ENCODE assay signal across 9 mouse cellular contexts in genomic region chr19:29862808-29863207, GRCm38 (mm10). TPM values are rescaled to one million over a fixed set of nuclear protein-coding genes. Genes with fewer than 3 reads are reported as not detected.
DNase-seq lines count a peak whose midpoint lies in the region; ATAC-seq lines count a peak whose summit lies in the region.
"Had no signal": no experiment of that assay in that cellular context is flagged by ENCODE, and none has a peak within 500 bp of the region (broad histone marks: within the 10 kb centered on the region; RNA-seq: fewer than 3 reads in every experiment).

No protein-coding gene starts in this region.

- H3K4me1 ChIP-seq in heart, embryonic 12.5 days (replicated peaks) = no peaks in the 10 kb centered on the region
- H3K4me1 ChIP-seq in embryonic facial prominence, embryonic 14.5 days (ENCODE audit: control insufficient read depth, insufficient read depth, low read length) = no peaks in the 10 kb centered on the region
- no peaks in the 10 kb centered on the region for H3K4me1 ChIP-seq in midbrain, embryonic 13.5 days (replicated peaks)

- no peak overlapping the region for H3K9ac ChIP-seq in heart, embryonic 12.5 days
- H3K9ac ChIP-seq in embryonic facial prominence, embryonic 14.5 days (ENCODE audit: low read depth, low read length) = no peak overlapping the region
- H3K9ac ChIP-seq in midbrain, embryonic 13.5 days (replicated peaks) = no peak overlapping the region

- no peak overlapping the region for H3K4me3 ChIP-seq in heart, embryonic 12.5 days
- H3K4me3 ChIP-seq in embryonic facial prominence, embryonic 14.5 days (ENCODE audit: low read depth, low read length) = no peak overlapping the region
- H3K4me3 ChIP-seq in midbrain, embryonic 13.5 days (replicated peaks) = no peak overlapping the region

- no peak for ATAC-seq in heart, embryonic 12.5 days (ENCODE audit: insufficient number of reproducible peaks, low FRiP score)
- ATAC-seq in embryonic facial prominence, embryonic 14.5 days (ENCODE audit: low read depth) = no peak
- ATAC-seq in megakaryocyte, adult 5-6 weeks (ENCODE audit: poor library complexity, severe bottlenecking) = no peak
- ATAC-seq in midbrain, embryonic 13.5 days = no peak

- DNase-seq in heart, adult 18-20 months = peak; percentile 37 to 48
- peak; percentile 24 for DNase-seq in 3134 (ENCODE audit: extremely low read depth, insufficient read length, low spot score)
- peak; percentile 81 for DNase-seq in embryonic facial prominence, embryonic 14.5 days (ENCODE audit: low spot score)
- peak; percentile 49 for DNase-seq in kidney, postnatal 14 days
- DNase-seq in layer of hippocampus, adult 9-10 months (ENCODE audit: low spot score) = no peak
- DNase-seq: cerebellum, adult 11 months had no signal

- no peak overlapping the region for H3K4me2 ChIP-seq in heart, embryonic 12.5 days
- H3K4me2 ChIP-seq in embryonic facial prominence, embryonic 14.5 days (ENCODE audit: low read depth, low read length) = no peak overlapping the region
- H3K4me2 ChIP-seq in midbrain, embryonic 13.5 days (replicated peaks) = no peak overlapping the region

- no peaks in the 10 kb centered on the region for H3K36me3 ChIP-seq in heart, embryonic 12.5 days
- H3K36me3 ChIP-seq in embryonic facial prominence, embryonic 14.5 days (ENCODE audit: control insufficient read depth, insufficient read depth, low read length) = no peaks in the 10 kb centered on the region
- no peaks in the 10 kb centered on the region for H3K36me3 ChIP-seq in midbrain, embryonic 13.5 days

- H3K27me3 ChIP-seq in heart, embryonic 12.5 days (replicated peaks) = no peaks in the 10 kb centered on the region
- no peaks in the 10 kb centered on the region for H3K27me3 ChIP-seq in embryonic facial prominence, embryonic 14.5 days (replicated peaks; ENCODE audit: control insufficient read depth, insufficient read depth, low read length)
- H3K27me3 ChIP-seq in midbrain, embryonic 13.5 days = no peaks in the 10 kb centered on the region

- H3K9me3 ChIP-seq in heart, embryonic 12.5 days (replicated peaks) = no peaks in the 10 kb centered on the region
- no peaks in the 10 kb centered on the region for H3K9me3 ChIP-seq in embryonic facial prominence, embryonic 14.5 days (ENCODE audit: control insufficient read depth, low read length)
- H3K9me3 ChIP-seq in midbrain, embryonic 13.5 days = no peaks in the 10 kb centered on the region

- H3K27ac ChIP-seq in heart, embryonic 12.5 days (ENCODE audit: poor library complexity, severe bottlenecking) = no peak overlapping the region
- H3K27ac ChIP-seq in embryonic facial prominence, embryonic 14.5 days (replicated peaks; ENCODE audit: low read depth, low read length) = no peak overlapping the region
- no peak overlapping the region for H3K27ac ChIP-seq in midbrain, embryonic 13.5 days

RNA-seq across cellular contexts. Expression of gene Ranbp6, which starts 50.0 kb away (rescaled TPM):
- total RNA-seq in heart, adult 18-20 months (2021) = 10 to 100 TPM; 13.1 to 15.3 TPM
- polyA plus RNA-seq in heart, embryonic 12.5 days (2016; fragmentation: Nextera tagmentation; extraction: Ambion mirVana) = 19.7 and 20.7 TPM in 2 replicates
- 19.5 and 23.2 TPM in 2 replicates for polyA plus RNA-seq in embryonic facial prominence, embryonic 14.5 days (2014; fragmentation: Nextera tagmentation; extraction: Ambion mirVana)
- total RNA-seq in megakaryocyte, adult 5-6 weeks (2015) = 9.3 and 11.7 TPM in 2 replicates
- 15.6 and 22.3 TPM in 2 replicates for total RNA-seq in megakaryocyte, adult 5-6 weeks (2017)
- polyA plus RNA-seq in midbrain, embryonic 13.5 days (2015; fragmentation: Nextera tagmentation; extraction: Ambion mirVana) = 46.4 and 50.1 TPM in 2 replicates

RNA-seq across cellular contexts. Expression of gene 9930021J03Rik, which starts 57.0 kb away (rescaled TPM):
- 10 to 100 TPM; 12.9 to 13.4 TPM for total RNA-seq in heart, adult 18-20 months (2021)
- polyA plus RNA-seq in heart, embryonic 12.5 days (2016; fragmentation: Nextera tagmentation; extraction: Ambion mirVana) = 3.7 and 4.2 TPM in 2 replicates
- 8.0 and 9.1 TPM in 2 replicates for polyA plus RNA-seq in embryonic facial prominence, embryonic 14.5 days (2014; fragmentation: Nextera tagmentation; extraction: Ambion mirVana)
- total RNA-seq in megakaryocyte, adult 5-6 weeks (2015) = 26.1 and 29.3 TPM in 2 replicates
- total RNA-seq in megakaryocyte, adult 5-6 weeks (2017) = 11.0 and 12.6 TPM in 2 replicates
- 7.6 and 7.7 TPM in 2 replicates for polyA plus RNA-seq in midbrain, embryonic 13.5 days (2015; fragmentation: Nextera tagmentation; extraction: Ambion mirVana)
